Mouse (Mus musculus) WW6 (cell line): ENCODE results near the gene Rbl2.

Experiments
- DNase-seq: peaks from one replicate; pipeline ENCODE4 v3.0.0-alpha.2; 2013; ENCODE audit warnings: low read depth, low spot score

The Rbl2 gene

GRCm38 (mm10) chr8:91170152-91170551, 100.3 kb downstream of the Rbl2 start:
- no peak for DNase-seq

GRCm38 (mm10) chr8:91170914-91171313, 101.1 kb downstream of the Rbl2 start:
- no peak for DNase-seq

DNA sequence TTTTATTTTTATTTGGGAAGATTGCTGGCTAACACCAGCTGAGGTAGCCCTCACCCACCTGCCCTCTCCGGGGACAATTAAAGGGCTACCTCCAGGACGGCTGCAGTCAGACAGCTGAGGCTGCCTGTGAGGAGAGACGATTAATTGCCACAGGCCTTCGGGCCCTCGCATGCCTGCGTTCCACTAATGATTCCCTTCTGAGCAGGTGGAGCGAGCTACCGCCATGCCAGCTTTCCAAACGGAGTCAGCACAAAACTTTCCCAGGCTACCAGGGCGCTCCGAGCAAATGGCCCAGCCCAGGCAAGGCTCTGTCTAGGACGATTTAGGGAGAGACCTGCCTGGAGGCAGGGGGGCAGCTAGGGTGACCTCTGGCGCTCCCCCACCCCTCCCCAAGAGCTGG, 101.7 kb downstream of the Rbl2 start:
- no peak for DNase-seq
